Mouse (Mus musculus): Measurements from ENCODE around the gene Rap1b.

The Rap1b gene

DNA sequence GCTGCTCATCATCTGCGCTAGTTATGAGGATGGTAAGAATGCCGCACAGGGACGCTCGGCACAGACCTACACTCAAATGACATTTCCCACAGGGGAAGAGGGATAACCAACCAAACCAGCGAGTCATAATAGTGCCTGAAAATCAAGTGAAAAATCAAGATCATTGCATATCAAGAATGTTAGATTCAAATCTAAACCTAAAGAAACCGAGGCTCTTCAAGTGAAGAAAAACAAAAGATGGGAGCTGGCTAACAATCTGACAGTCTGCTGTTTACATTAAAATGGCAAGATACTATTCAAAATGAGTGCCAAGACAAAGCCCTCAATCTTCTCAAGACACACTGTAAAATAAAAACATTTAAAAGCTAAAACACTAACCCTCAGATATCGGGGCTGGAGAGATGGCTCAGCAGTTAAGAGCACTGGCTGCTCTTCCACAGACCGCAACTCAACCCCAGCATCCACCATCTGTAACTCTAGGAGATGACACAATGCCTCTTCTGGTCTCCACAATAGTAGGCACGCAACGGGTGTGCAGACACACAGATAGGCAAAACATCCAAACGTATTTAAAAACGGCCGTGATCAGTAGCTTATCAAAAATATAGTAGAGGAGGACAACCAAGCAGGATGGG lies 61.9 kb downstream of the Rap1b start:
- no peak for DNase-seq (ENCODE audit: extremely low spot score)

- no peak for DNase-seq (ENCODE audit: extremely low spot score)
Measured at GRCm38 (mm10) chr10:117782491-117783260, 63.2 kb downstream of the Rap1b start.

- DNase-seq (ENCODE audit: extremely low spot score): no peak
Measured at GRCm38 (mm10) chr10:117782056-117782455, 63.8 kb downstream of the Rap1b start.

GRCm38 (mm10) chr10:117781021-117781725 lies 64.7 kb downstream of the Rap1b start:
- DNase-seq (ENCODE audit: extremely low spot score): no peak

- no peak for DNase-seq (ENCODE audit: extremely low spot score)
Measured at GRCm38 (mm10) chr10:117780306-117780911, 65.4 kb downstream of the Rap1b start.

DNA sequence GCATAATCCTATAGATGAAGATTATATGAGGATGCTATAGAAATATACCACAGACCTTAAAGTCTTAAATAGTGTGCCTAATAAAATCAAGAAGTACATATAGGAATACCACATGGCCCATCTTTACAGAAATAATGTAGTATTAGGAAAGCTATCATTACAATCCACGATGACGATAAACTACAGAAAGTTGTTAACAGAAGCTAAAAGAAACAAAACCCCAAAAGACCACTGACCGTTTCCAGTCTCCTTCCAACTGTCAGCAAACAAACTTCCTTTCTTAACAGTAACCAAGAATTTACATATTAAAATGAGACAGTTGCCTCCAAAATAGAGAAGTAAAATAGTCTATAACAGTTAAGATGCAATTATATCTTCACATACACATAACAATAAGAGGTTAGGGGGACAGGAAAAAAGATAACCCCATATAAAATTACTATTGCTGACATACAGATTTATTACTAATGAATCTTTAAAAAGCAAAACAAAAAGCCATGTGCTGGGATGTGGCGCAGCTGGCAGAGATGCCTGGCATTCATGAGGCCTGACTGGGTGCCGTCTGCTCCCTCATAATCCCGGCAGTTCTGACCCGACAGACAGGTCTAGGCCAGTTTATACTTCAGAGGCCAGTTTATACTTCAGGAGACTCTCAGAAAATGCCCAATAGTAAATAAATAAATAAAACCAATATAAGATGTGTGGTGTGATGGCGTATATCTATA lies 66.1 kb downstream of the Rap1b start:
- DNase-seq (ENCODE audit: extremely low spot score): no peak

- DNase-seq (ENCODE audit: extremely low spot score): no peak
Measured at GRCm38 (mm10) chr10:117778951-117779350, 66.9 kb downstream of the Rap1b start.

DNA sequence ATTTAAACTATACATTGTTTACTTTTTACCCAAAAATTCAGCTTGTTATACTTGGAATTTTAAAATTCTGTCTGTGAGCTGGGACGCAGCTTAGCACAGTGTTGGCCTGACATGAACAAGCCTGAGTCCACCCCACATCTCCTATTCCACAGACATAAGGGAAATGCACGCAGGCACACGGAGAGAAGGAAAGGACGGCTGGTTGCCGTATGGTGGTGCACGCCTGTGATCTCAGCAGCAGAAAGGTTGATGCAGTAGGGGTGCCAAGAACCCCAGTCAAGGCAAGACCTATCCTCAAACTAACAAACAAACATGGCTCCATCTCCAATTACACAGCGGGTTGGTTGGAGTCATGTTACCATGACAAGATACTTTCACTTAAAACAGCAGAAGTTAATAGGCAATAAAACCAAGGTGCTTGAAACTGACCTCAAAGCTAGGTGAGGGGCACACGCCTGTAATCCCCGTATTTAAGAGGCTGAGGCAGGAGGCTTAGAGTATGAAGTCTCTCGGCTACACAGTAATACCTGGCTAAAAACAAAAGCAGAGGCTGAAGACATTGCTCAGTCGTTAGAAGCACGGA lies 67.4 kb downstream of the Rap1b start:
- DNase-seq (ENCODE audit: extremely low spot score): no peak

DNA sequence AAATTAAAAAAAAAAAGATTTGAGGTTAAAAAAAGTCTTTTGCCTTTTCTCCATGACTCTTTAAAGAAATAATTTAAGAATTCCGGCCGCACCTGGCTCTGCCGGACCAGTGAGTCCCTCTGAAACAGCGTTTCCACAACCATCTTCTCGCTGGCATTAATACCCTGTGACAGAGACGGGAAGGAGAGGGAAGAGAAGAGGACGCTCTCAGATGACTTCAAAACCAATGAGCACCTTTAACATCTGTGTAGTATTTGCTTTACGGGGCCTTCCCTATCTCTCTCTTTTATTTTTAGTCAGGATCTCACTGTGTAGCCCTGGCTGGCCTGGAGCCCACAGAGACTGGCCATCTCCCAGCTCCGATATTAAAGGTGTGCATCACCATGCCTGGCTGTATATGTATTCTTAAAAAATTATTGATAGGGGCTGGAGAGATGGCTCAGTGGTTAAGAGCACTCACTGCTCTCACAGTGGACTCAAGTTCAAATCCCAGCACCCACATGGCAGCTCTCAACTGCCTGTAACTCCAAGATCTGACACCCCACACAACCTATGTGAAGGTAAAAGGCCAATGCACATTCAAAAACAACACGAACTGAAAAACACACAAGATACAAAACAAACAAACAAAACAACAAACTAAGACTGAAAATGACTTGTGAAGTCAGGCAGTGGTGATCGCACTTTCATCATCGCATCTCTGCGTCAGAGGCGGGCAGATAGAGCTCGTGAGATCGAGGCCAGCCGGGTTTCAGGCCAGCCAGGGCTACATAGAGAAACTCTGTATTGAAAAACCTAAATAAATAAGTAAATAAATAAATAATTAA lies 68.1 kb downstream of the Rap1b start:
- DNase-seq (ENCODE audit: extremely low spot score): no peak

DNA sequence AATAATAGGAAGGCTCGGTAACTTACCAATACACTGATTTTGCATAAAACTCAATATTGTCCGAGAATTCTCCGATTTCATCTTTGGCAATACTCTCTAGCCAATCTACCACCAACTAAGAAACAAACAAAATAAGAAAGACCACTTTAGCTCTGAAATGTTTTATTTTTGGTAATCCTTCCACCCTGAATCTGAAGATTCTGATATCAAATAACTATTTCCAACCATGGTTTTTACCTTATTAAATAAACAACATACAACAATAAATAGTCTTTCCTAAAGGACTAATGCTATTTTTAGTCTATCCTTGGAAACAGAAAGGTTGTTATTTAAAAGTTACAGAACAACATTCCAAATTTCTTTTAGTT lies 68.7 kb downstream of the Rap1b start:
- no peak for DNase-seq (ENCODE audit: extremely low spot score)

DNA sequence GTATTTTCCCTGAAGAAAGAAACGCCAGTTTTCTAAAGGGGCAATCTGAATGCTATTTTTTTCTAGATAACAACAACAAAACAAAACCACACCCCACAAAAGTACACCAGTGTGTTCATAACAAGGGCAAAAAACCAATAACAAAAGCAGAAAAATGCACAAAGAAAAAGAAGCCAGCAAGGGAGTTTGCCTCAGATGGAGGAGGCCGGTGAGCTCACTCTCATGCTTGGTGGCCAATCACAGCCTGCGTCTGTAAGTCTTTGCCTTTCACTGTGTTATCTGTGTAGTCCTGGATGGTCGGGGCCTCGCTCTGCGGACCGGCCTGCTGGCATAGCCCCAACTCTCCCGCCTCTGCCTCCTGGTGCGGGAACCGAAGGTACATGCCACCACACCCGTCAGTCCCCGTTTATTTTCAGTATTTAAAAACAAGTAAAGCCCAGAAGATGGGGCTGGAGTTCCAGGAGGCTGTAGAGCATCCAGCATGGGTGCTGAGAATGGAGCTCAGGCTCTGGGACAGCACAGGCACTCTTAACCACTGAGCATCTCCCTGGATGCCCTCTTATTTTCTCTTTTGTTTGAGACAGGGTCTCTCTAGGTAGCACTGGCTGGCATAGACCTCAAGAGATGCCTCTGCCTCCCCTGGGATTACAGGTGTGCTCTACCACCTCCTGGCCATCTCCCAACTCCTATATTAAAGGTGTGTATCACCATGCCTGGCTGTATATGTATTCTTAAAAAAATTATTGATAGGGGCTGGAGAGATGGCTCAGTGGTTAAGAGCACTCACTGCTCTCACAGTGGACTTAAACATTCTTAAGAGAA lies 69.3 kb downstream of the Rap1b start:
- no peak for DNase-seq (ENCODE audit: extremely low spot score)

DNA sequence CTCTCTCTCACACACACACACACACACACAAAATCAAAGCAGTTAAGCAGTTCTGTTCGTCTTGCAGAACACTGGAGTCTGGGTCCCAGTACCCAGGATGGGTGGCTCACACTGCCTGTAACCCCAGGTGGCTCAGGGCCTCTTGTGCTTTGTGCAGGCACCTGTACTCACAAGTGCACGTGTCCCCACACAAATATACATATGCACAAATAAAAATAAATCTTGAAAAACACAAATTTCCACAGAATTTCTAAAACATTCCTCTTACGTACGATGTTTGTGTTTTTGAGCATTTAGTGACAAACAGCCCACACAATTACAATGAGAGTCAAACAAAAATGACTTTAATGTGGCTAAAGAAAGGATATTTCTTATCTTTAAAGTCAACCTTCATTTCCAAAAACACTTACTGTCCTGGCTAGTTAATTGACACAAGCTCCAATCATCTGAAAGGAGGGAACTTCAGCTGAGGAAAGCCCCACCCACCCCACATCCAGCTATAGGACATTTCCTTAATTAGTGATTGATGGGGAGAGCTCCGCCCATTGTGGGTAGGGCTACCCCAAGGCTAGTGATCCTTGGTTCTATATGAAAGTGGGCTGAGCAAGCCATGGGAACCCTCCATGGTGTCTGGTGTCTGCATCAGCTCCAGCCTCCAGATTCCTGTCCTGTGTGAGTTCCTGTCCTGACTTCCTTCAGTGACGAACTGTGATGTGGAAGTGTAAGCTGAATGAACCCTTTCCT lies 70.3 kb downstream of the Rap1b start:
- DNase-seq (ENCODE audit: extremely low spot score): no peak

DNA sequence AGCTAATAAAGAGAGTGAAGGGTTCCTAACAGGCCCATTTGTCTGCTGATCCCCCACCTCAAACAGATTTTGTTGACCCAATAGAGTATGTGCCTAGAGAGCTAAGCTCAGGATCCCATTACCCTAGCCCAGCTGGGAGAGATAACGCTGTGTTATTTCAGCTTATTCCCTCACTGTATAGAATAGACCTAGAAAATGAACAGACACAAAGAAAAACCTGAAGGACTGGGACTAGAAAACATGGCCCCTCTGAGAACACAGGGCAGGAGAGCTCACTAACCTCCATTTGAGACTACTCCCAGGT lies 71.1 kb downstream of the Rap1b start:
- no peak for DNase-seq (ENCODE audit: extremely low spot score)

- DNase-seq (ENCODE audit: extremely low spot score): no peak
Measured at GRCm38 (mm10) chr10:117774011-117774816, 71.6 kb downstream of the Rap1b start.

DNA sequence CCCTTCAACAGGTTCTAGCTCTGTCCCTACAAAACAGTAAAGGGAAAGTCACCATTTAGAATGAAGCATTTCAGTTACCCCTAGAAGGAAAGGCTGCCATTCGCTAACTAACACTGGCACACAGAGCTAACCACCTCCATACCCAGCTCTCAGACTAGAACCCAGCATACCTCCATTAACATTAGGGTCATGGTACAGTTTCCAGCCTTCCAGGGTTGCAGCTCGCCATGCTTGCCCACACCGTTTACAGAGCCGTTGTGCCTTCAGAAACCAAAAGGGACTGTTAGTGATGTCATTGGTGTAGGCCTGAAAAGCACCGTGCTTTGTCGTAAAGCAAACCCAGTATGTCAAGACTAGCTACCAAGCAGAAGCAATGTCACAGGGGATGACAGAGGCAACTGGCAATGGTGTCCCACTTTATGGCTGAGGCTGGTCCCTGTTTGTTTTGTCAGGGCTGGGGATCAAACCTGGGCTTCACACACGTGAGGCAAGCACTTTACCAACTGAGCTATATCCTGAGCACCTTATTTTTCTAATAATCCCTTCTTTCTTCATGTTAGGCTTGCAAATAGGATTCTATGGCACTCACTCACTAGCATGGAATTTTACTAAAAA lies 72.6 kb downstream of the Rap1b start:
- DNase-seq (ENCODE audit: extremely low spot score): no peak

GRCm38 (mm10) chr10:117772364-117773105 lies 73.3 kb downstream of the Rap1b start:
- no peak for DNase-seq (ENCODE audit: extremely low spot score)

GRCm38 (mm10) chr10:117771131-117771510 lies 74.7 kb downstream of the Rap1b start:
- DNase-seq (ENCODE audit: extremely low spot score): no peak

All from embryo, embryonic 9.5 days (tissue).